Mouse (Mus musculus): ENCODE measurements at regions not wholly inside any gene's neighbourhood (a gene's known extent, or its start where the extent isn't known, plus 50 kb on each side); places are given as distances from the start of the nearest gene placed in this dataset.

DNA sequence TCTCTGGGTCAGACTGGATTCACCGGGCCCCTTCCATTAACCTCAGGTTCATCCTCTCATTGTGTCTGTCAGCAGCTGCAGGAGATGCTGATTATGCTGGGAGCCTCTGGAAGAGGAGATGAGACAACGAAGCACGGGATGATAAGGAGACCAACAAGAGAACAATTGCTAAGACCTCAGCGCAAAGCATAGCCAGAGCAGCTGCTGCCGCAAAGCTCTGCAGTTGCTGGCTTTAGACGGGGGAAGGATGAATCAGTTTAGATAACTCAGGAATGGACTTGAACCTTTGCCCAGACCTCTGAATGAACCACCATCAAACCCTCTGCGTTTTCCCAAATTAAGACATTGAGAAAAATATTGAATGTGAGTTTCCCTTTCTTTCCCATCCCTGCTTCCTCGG, 282.7 kb upstream of the Lyplal1 start:
- TF ChIP-seq POLR2A (IDR thresholded peaks at IDR 0.05; ENCODE audit: low read depth, low read length), result no peak
- no peak for TF ChIP-seq CTCF (IDR thresholded peaks at IDR 0.05; ENCODE audit: borderline replicate concordance, insufficient read depth, low read length)
- H3K4me1 ChIP-seq (ENCODE audit: control insufficient read depth, insufficient read depth, low read length), result peaks cover 4% of the 10 kb centered on the region
- no peak overlapping the region for H3K4me3 ChIP-seq (ENCODE audit: insufficient read depth, low read length)
- H3K27ac ChIP-seq (ENCODE audit: insufficient read depth, low read length), result peak overlapping the region; percentile 38; the same call in 1 of the 2 replicates

- no peaks in the 10 kb centered on the region for H3K4me1 ChIP-seq (ENCODE audit: control insufficient read depth, insufficient read depth, low read length)
- TF ChIP-seq CTCF (IDR thresholded peaks at IDR 0.05; ENCODE audit: borderline replicate concordance, insufficient read depth, low read length) (peak; percentile 58; the same call in 1 of the 2 replicates), POLR2A (IDR thresholded peaks at IDR 0.05; ENCODE audit: low read depth, low read length) (no peak)
- H3K4me3 ChIP-seq (ENCODE audit: insufficient read depth, low read length), result no peak overlapping the region
- no peak overlapping the region for H3K27ac ChIP-seq (ENCODE audit: insufficient read depth, low read length)
Measured at GRCm38 (mm10) chr1:186393005-186393404, 275.9 kb upstream of the Lyplal1 start.

GRCm38 (mm10) chr1:186384440-186384839, 267.3 kb upstream of the Lyplal1 start:
- H3K27ac ChIP-seq (ENCODE audit: insufficient read depth, low read length), result no peak overlapping the region
- no peak overlapping the region for H3K4me3 ChIP-seq (ENCODE audit: insufficient read depth, low read length)
- TF ChIP-seq POLR2A (IDR thresholded peaks at IDR 0.05; ENCODE audit: low read depth, low read length) (no peak), CTCF (IDR thresholded peaks at IDR 0.05; ENCODE audit: borderline replicate concordance, insufficient read depth, low read length) (no peak)
- H3K4me1 ChIP-seq (ENCODE audit: control insufficient read depth, insufficient read depth, low read length), result peaks cover 4% of the 10 kb centered on the region

DNA sequence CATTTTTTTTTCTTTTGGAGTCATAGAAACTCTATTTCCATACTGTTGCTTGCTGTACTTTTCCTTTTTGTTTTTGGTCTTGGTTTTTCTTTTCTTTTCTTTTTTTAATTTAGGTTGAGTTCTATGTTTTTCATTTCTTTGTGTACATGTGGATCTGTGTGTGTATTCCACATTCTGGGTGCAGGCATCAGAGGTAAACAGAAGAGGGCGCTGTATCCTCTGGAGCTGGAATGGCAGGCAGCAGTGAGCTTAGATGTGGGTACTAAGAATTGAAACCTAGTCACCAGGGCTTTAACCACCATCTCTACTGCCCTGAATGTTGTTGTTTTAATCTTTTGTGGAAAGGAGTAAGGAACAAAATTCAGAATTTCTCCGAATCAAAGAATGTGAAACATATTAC, 266.3 kb upstream of the Lyplal1 start:
- Histone ChIP-seq H3K4me1 (ENCODE audit: control insufficient read depth, insufficient read depth, low read length) (peaks cover 4% of the 10 kb centered on the region), H3K27ac (ENCODE audit: insufficient read depth, low read length) (no peak overlapping the region), H3K4me3 (ENCODE audit: insufficient read depth, low read length) (no peak overlapping the region)
- TF ChIP-seq POLR2A (IDR thresholded peaks at IDR 0.05; ENCODE audit: low read depth, low read length) (no peak), CTCF (IDR thresholded peaks at IDR 0.05; ENCODE audit: borderline replicate concordance, insufficient read depth, low read length) (no peak)

- no peak overlapping the region for H3K27ac ChIP-seq (ENCODE audit: insufficient read depth, low read length)
- H3K4me1 ChIP-seq (ENCODE audit: control insufficient read depth, insufficient read depth, low read length), result peaks cover 4% of the 10 kb centered on the region
- H3K4me3 ChIP-seq (ENCODE audit: insufficient read depth, low read length), result no peak overlapping the region
- TF ChIP-seq CTCF (IDR thresholded peaks at IDR 0.05; ENCODE audit: borderline replicate concordance, insufficient read depth, low read length) (no peak), POLR2A (IDR thresholded peaks at IDR 0.05; ENCODE audit: low read depth, low read length) (no peak)
Measured at GRCm38 (mm10) chr1:186383006-186383405, 265.9 kb upstream of the Lyplal1 start.

GRCm38 (mm10) chr1:186379938-186380847, 263.1 kb upstream of the Lyplal1 start:
- TF ChIP-seq POLR2A (IDR thresholded peaks at IDR 0.05; ENCODE audit: low read depth, low read length) (no peak), CTCF (IDR thresholded peaks at IDR 0.05; ENCODE audit: borderline replicate concordance, insufficient read depth, low read length) (no peak)
- no peak overlapping the region for H3K4me3 ChIP-seq (ENCODE audit: insufficient read depth, low read length)
- peak overlapping the region; percentile 94 for H3K27ac ChIP-seq (ENCODE audit: insufficient read depth, low read length)
- H3K4me1 ChIP-seq (ENCODE audit: control insufficient read depth, insufficient read depth, low read length), result peaks cover 4% of the 10 kb centered on the region

DNA sequence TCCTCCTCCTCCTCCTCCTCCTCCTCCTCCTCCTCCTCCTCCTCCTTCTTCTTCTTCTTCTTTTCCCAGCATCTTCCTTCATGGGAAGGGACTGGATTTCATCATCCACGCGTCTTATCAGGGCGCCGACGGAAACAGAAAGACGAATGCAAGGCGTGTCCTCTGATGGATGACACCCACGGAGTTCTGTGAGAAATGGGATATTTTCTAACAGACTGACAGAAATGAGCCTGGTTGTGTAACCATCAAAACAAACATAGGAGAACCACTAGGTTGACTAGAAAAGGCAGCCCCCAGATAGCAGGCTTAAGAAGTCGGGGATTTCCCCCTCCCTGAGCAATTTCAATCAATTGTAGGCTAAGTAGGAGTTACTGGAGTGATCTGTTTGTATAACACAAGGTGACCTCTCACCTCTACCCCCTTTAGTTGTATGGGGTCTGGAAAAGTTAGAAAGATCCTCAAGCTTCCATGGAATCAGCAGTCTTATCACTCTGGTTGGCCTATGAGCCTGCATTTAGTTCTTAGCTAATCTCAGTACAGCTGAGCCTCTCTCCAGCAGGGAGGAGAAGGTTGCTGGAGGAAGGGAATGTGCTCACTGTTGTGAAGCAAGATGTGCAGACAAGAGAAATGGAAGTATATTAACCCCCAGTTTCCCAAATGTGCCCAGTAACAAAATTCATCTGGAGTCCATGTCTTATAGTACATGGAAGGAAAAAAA, 260.0 kb upstream of the Lyplal1 start:
- Histone ChIP-seq H3K27ac (ENCODE audit: insufficient read depth, low read length) (no peak overlapping the region), H3K4me1 (ENCODE audit: control insufficient read depth, insufficient read depth, low read length) (peaks cover 4% of the 10 kb centered on the region)
- TF ChIP-seq CTCF (IDR thresholded peaks at IDR 0.05; ENCODE audit: borderline replicate concordance, insufficient read depth, low read length) (no peak), POLR2A (IDR thresholded peaks at IDR 0.05; ENCODE audit: low read depth, low read length) (no peak)

DNA sequence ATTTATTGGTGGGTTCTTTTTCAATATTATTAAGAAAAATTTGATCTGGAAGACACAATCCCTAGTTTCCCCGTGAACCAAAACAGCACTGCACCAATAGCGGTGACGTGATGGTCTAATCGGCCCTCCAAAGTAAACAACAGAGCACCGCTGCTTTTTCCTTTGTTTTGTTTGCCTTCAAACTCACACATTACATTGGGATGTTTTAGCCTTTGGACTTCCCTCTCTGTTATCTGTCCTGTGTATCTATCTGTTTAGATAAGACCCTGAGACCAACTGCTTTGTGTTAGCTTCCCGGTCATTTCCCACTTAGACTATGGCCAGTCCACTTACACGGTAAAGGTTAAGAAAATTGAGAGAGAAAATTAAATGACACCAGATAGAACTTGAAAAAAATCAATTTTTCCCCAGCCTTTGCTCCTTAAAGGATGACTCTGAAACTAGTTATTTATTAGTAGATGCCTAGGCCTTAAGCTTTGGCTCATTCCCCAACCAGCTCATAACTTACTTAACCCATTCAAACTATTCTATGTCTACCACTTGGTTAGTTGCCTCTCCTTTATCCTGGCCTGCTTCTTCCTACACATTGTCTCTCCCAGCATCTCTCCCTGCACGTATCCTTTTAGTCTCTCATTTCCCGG, 257.0 kb upstream of the Lyplal1 start:
- Histone ChIP-seq H3K4me3 (ENCODE audit: insufficient read depth, low read length) (no peak overlapping the region), H3K27ac (ENCODE audit: insufficient read depth, low read length) (no peak overlapping the region), H3K4me1 (ENCODE audit: control insufficient read depth, insufficient read depth, low read length) (no peaks in the 10 kb centered on the region)
- TF ChIP-seq POLR2A (IDR thresholded peaks at IDR 0.05; ENCODE audit: low read depth, low read length) (no peak), CTCF (IDR thresholded peaks at IDR 0.05; ENCODE audit: borderline replicate concordance, insufficient read depth, low read length) (no peak)

More for the DNA sequence above, 260.0 kb upstream of the Lyplal1 start:
- no peak overlapping the region for H3K4me3 ChIP-seq (ENCODE audit: insufficient read depth, low read length)

DNA sequence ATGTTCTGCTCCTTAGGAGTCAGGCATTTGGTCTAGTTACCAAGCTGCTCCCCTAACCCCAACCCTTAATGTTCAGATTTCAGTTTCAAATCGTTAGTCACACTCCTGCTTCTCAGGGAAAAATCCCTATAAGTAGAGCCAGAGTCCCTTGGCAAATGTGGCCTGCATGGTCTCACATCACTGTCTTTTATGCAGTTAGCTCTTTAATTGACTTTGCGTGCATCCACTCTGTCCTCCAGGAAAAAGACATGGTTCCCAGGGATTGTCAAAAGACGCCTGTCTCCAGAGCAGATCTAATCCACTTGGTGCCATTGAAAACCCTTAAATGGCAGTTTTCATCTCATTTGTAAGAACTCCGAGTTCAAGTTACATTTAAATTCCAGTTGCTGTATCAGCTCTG, 256.3 kb upstream of the Lyplal1 start:
- Histone ChIP-seq H3K4me3 (ENCODE audit: insufficient read depth, low read length) (no peak overlapping the region), H3K27ac (ENCODE audit: insufficient read depth, low read length) (no peak overlapping the region; the same call in 1 of the 2 replicates), H3K4me1 (ENCODE audit: control insufficient read depth, insufficient read depth, low read length) (no peaks in the 10 kb centered on the region)
- TF ChIP-seq CTCF (IDR thresholded peaks at IDR 0.05; ENCODE audit: borderline replicate concordance, insufficient read depth, low read length), result no peak
- TF ChIP-seq POLR2A (IDR thresholded peaks at IDR 0.05; ENCODE audit: low read depth, low read length), result no peak

Measured in embryonic fibroblast, embryonic 13.5 days (primary cell).